Mouse (Mus musculus) spleen, adult 2 months (tissue): Measurements from ENCODE around the gene Olfr594. TPM values are rescaled to one million over a fixed set of nuclear protein-coding genes. Genes with fewer than 3 reads are reported as not detected.
"Not testable (repeated sequence)": the region's sequence is repeated elsewhere in the genome, so short reads cannot be mapped to it uniquely, and the experiment has no call there.

Experiments
- DNase-seq, 2 experiments: peaks; one replicate each; pipeline versions ENCODE4 v3.0.0 to v3.0.0-alpha.2; 2012 to 2021; ENCODE audit warnings: low spot score in 2 of 2, low read depth in 1 of 2
- H3K27ac ChIP-seq: fragments of 200-500 bp; 2 replicates; pipeline ENCODE4 v1.5.1; 2012; ENCODE audit warnings: low read length, inconsistent platforms; ENCODE audit not compliant: insufficient read depth
- H3K27me3 ChIP-seq: fragments of 200-500 bp; 2 replicates; pipeline ENCODE4 v1.6.1; 2012; ENCODE audit warnings: mild to moderate bottlenecking, moderate library complexity, low read length, inconsistent platforms; ENCODE audit not compliant: control insufficient read depth, insufficient read depth
- H3K36me3 ChIP-seq: fragments of 200-500 bp; 2 replicates; pipeline ENCODE4 v1.6.1; 2012; ENCODE audit warnings: mild to moderate bottlenecking, low read length, inconsistent platforms; ENCODE audit not compliant: control insufficient read depth, insufficient read depth
- H3K4me1 ChIP-seq: fragments of 200-500 bp; 2 replicates; pipeline ENCODE4 v1.6.1; 2011; ENCODE audit warnings: inconsistent platforms; ENCODE audit not compliant: control insufficient read depth, insufficient read depth, insufficient read length
- H3K4me3 ChIP-seq: fragments of 200-500 bp; 2 replicates; pipeline ENCODE4 v1.5.1; 2011; ENCODE audit warnings: mild to moderate bottlenecking, inconsistent platforms; ENCODE audit not compliant: insufficient read depth, insufficient read length; ENCODE audit errors: extremely low read depth
- CTCF ChIP-seq: fragments of 200-500 bp; IDR thresholded peaks from 2 replicates; pipeline ENCODE4 v1.5.1; 2011; ENCODE audit warnings: mild to moderate bottlenecking, inconsistent platforms; ENCODE audit not compliant: insufficient read depth, insufficient read length, insufficient replicate concordance; ENCODE audit errors: extremely low read depth
- POLR2A ChIP-seq: fragments of 200-500 bp; IDR thresholded peaks from 2 replicates; pipeline ENCODE4 v1.6.1; 2011; ENCODE audit warnings: low read depth, low read length, inconsistent platforms
- WGBS: fragments of 180-500 bp; shearing (Covaris S2); methylation state at CpG from one replicate; pipeline ENCODE4 v1.1.7; 2018; 5-methylcytosine and 5-hydroxymethylcytosine counted together
- polyA plus RNA-seq: library from polyadenylated mRNA; depleted of rRNA; stranded (reverse); fragments of >200 nt; gene quantifications from 2 replicates; pipeline ENCODE4 v1.2.3, GENCODE M21; 2012; rRNA removed

Gene Olfr594
- polyA plus RNA-seq, result not detected in 2 replicates

- no peak for DNase-seq
- H3K27me3 ChIP-seq, result no peaks in the 10 kb centered on the region
- no peaks in the 10 kb centered on the region for H3K4me1 ChIP-seq
- H3K36me3 ChIP-seq, result no peaks in the 10 kb centered on the region
- H3K4me3 ChIP-seq, result no peak within 1 kb of the TSS
- H3K27ac ChIP-seq, result no peak within 1 kb of the TSS
- no peak for TF ChIP-seq POLR2A
- no peak for TF ChIP-seq CTCF
Measured at GRCm38 (mm10) chr7:103216696-103217095, at the start of gene Olfr594. Olfr594 (plus strand) TSS chr7:103216996.

- Histone ChIP-seq H3K4me3 (no peak overlapping the region), H3K27me3 (no peaks in the 10 kb centered on the region), H3K27ac (no peak overlapping the region), H3K4me1 (no peaks in the 10 kb centered on the region), H3K36me3 (no peaks in the 10 kb centered on the region)
- WGBS, result 69% methylated on average over 5 of the region's 5 CpGs
- no peak for DNase-seq
- TF ChIP-seq CTCF (no peak), POLR2A (no peak)
Measured at GRCm38 (mm10) chr7:103169697-103170096, 47.1 kb upstream of the Olfr594 start.

GRCm38 (mm10) chr7:103178240-103178639 is 38.6 kb upstream of the Olfr594 start, which contains the start of gene Olfr591:
Olfr591 (minus strand) TSS chr7:103178340.
- TF ChIP-seq POLR2A (no peak), CTCF (no peak)
- Histone ChIP-seq H3K27ac (no peak within 1 kb of the TSS), H3K4me1 (no peaks in the 10 kb centered on the region), H3K36me3 (no peaks in the 10 kb centered on the region), H3K27me3 (no peaks in the 10 kb centered on the region), H3K4me3 (no peak within 1 kb of the TSS)
- whole genome bisulfite sequencing, result 84% methylated on average over 1 of the region's 1 CpGs
- DNase-seq, result no peak

GRCm38 (mm10) chr7:103184503-103184902 is 32.3 kb upstream of the Olfr594 start, which contains the start of gene Olfr592:
Olfr592 (plus strand) TSS chr7:103184803.
- DNase-seq, result not testable (repeated sequence)

GRCm38 (mm10) chr7:103211562-103211961 is 5.2 kb upstream of the Olfr594 start, which contains the start of gene Olfr593:
Olfr593 (plus strand) TSS chr7:103211862.
- WGBS, result 65% methylated on average over 1 of the region's 1 CpGs
- H3K36me3 ChIP-seq, result no peaks in the 10 kb centered on the region

More at GRCm38 (mm10) chr7:103184503-103184902, 32.3 kb upstream of the Olfr594 start, which contains the start of gene Olfr592:
- not testable (repeated sequence) for H3K4me3 ChIP-seq, H3K36me3 ChIP-seq, H3K27me3 ChIP-seq, H3K4me1 ChIP-seq, H3K27ac ChIP-seq
- WGBS, result 74% methylated on average over 1 of the region's 1 CpGs

GRCm38 (mm10) chr7:103212050-103212449 is 4.7 kb upstream of the Olfr594 start:
- not testable (repeated sequence) for H3K27ac ChIP-seq, H3K4me1 ChIP-seq, H3K27me3 ChIP-seq, H3K4me3 ChIP-seq, DNase-seq, H3K36me3 ChIP-seq
- WGBS, result 85% methylated on average over 5 of the region's 5 CpGs

More at GRCm38 (mm10) chr7:103211562-103211961, 5.2 kb upstream of the Olfr594 start, which contains the start of gene Olfr593:
- no peaks in the 10 kb centered on the region for H3K27me3 ChIP-seq
- H3K4me3 ChIP-seq, result no peak within 1 kb of the TSS
- no peak for DNase-seq
- no peak within 1 kb of the TSS for H3K27ac ChIP-seq
- no peaks in the 10 kb centered on the region for H3K4me1 ChIP-seq
- TF ChIP-seq POLR2A (no peak), CTCF (no peak)

- H3K4me1 ChIP-seq, H3K36me3 ChIP-seq, H3K4me3 ChIP-seq, DNase-seq, H3K27ac ChIP-seq, H3K27me3 ChIP-seq: not testable (repeated sequence)
Measured at GRCm38 (mm10) chr7:103252405-103252804, 35.6 kb downstream of the Olfr594 start, which contains the start of gene Usp17ld. Usp17ld (minus strand) TSS chr7:103252505.

Other genes starting within 250 kb of the Olfr594 start
- gene Olfr577, start 241.1 kb upstream of the Olfr594 start, polyA plus RNA-seq, result not detected in 2 replicates
- gene Olfr578, start 227.7 kb upstream of the Olfr594 start, polyA plus RNA-seq, result not detected in 2 replicates
- gene Olfr582, start 179.0 kb upstream of the Olfr594 start, polyA plus RNA-seq, result not detected in 2 replicates
- not detected in 2 replicates for gene Olfr583, start 165.7 kb upstream of the Olfr594 start, polyA plus RNA-seq
- not detected in 2 replicates for gene Olfr584, start 135.1 kb upstream of the Olfr594 start, polyA plus RNA-seq
- not detected in 2 replicates for gene Olfr585, start 119.3 kb upstream of the Olfr594 start, polyA plus RNA-seq
- gene Olfr586, start 91.4 kb upstream of the Olfr594 start, polyA plus RNA-seq, result not detected in 2 replicates
- gene Olfr588-ps1, start 76.1 kb upstream of the Olfr594 start, polyA plus RNA-seq, result not detected in 2 replicates
- not detected in 2 replicates for gene Olfr589, start 60.6 kb upstream of the Olfr594 start, polyA plus RNA-seq
- gene Olfr591, start 38.7 kb upstream of the Olfr594 start, polyA plus RNA-seq, result not detected in 2 replicates
- not detected in 2 replicates for gene Olfr592, start 32.2 kb upstream of the Olfr594 start, polyA plus RNA-seq
- gene Olfr593, start 5.1 kb upstream of the Olfr594 start, polyA plus RNA-seq, result not detected in 2 replicates
- not detected in 2 replicates for gene Usp17ld, start 35.5 kb downstream of the Olfr594 start, polyA plus RNA-seq
- gene Olfr596, start 88.7 kb downstream of the Olfr594 start, polyA plus RNA-seq, result not detected in 2 replicates
- not detected in 2 replicates for gene Olfr597, start 99.3 kb downstream of the Olfr594 start, polyA plus RNA-seq
- not detected in 2 replicates for gene Olfr598, start 106.6 kb downstream of the Olfr594 start, polyA plus RNA-seq
- gene Olfr599, start 118.9 kb downstream of the Olfr594 start, polyA plus RNA-seq, result not detected in 2 replicates
- not detected in 2 replicates for gene Olfr600, start 132.7 kb downstream of the Olfr594 start, polyA plus RNA-seq
- not detected in 2 replicates for gene Olfr601, start 145.7 kb downstream of the Olfr594 start, polyA plus RNA-seq
- not detected in 2 replicates for gene Olfr603, start 169.2 kb downstream of the Olfr594 start, polyA plus RNA-seq
- gene Usp17lc, start 198.1 kb downstream of the Olfr594 start, polyA plus RNA-seq, result not detected in 2 replicates
- gene Olfr605, start 228.4 kb downstream of the Olfr594 start, polyA plus RNA-seq, result not detected in 2 replicates
- not detected in 2 replicates for gene Olfr606, start 232.1 kb downstream of the Olfr594 start, polyA plus RNA-seq
- not detected in 2 replicates for gene Olfr607, start 247.2 kb downstream of the Olfr594 start, polyA plus RNA-seq